Mouse (Mus musculus) urinary bladder, adult 18-20 months (tissue): ENCODE data around the gene Tmem41a.
"Not testable (repeated sequence)": the region's sequence is repeated elsewhere in the genome, so short reads cannot be mapped to it uniquely, and the experiment has no call there.

Experiments
- DNase-seq, 2 experiments: peaks; one replicate each; pipeline ENCODE4 v3.0.0; 2022; ENCODE audit warnings: low spot score in 2 of 2, mixed read lengths in 2 of 2

The Tmem41a gene

DNA sequence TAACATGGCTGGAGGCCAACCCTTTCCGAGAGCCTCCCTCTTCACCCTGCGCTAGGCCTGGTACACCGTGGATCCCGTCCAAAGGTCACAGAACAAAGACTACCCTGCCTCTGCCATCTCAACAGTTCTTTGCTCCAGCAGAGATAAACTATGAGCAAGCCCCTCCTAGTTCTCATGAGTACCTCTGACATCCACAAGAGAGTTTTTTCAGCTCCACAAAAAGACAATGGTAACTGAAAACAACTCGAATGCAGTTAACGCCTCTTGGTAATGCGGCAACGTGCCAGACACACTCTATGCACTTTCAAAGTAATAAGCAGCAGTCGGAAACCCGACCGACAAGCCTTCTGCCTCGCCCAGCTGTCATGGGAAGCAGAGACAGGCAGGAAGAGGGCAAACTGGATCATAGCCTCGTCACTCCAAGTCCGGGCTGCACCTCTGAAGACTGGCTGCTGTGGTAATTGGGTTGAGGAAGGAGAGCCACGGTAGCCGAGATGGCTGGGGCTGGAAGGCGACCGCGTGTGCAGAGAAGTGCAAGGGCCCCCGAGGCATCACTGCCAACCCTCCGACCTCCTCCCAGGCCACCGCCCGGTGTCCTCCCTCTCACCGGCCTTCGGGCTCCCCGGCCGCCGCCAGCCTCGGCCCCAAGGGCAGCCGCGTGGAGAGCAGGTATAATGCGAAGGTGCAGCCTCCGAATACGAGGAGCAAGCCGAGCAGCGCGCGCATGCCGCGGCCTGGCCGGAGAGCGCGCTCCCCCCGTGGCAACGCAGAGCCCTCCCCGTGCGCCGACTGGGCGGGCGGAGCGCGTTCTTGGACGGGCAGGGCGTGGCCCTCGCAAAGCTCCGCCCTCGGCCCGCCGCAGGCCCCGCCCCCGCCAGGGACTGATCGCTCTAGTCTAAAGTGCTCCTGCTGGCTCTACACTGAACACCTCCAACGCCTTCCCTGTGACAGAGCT lies at the start of gene Tmem41a:
Tmem41a (minus strand) TSS at position 792 of the 955 bp plus-strand sequence.
- DNase-seq, result peak; percentile 82 to 88

DNA sequence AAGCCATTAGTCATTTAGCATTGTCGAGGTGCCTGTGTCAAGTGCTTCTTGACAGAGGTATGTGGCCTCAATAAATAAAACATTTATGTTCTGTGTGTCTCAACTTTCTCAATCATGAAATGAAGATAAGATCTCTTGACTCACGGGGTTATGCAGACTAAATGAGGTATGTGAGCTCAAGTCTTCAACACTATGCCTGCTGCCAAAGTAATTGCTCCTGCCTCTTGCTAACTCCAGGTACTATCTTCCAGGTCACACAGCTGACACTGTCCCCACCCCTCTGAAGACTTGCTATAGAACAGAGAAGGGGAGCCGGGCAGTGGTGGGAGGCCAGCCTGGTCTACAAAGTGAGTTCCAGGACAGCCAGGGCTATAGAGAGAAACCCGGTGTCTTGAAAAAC lies 49.0 kb upstream of the Tmem41a start:
- DNase-seq, result no peak

DNA sequence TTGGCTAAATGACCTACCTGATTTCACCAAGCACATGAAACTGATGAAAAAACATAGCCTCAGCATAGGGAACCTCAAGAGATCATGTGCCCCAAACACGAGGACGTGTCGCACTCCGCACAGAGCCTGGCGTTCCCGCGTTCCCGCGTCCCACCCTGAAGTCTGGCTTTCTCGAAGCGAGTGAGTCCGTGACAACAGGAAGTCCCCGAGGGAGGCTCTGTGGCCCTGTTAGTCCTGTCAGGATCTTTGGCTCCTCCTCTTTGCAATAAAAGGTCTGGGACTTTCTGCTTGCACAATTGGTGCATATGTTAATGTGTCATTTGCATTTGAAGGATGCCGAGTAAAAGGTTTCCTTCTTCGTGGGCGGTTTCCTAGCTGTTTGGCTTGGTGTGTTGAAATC lies 48.0 kb upstream of the Tmem41a start, which contains the start of gene Liph:
Liph (minus strand) TSS at position 360 of the 400 bp plus-strand sequence.
- DNase-seq, result peak; percentile 35 to 58

DNA sequence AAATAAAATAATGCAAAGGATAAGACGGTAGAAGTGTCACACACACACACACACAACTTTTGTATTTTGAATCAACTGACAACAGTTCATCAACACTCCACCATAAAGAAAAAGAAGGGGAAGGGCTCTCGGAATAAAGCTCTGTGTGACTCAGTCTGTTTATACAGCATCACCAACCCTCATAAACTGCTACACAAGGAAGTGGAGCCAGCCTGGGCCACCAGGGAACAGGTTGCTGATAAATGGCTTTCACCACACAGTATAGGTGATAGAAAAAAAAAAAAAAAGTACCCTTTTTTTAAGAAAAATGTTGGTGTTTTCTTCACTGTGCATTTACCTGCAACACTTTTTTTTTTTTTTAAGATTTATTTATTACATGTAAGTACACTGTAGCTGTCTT lies 44.4 kb upstream of the Tmem41a start:
- no peak for DNase-seq

DNA sequence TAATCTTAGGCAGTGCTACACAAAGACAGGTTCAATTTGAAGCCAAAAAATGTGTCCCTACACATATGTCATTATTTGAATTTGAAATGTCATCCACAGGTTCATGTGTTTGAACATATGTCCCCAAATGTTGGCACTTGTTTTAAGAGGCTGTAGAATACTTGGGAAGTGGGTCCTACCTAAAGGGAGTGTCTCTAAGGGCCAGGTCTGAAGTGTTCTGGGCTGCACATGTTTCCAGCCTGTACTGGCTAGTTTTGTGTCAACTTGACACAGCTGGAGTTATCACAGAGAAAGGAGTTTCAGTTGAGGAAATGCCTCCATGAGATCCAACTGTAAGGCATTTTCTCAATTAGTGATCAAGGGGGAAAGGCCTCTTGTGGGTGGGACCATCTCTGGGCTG lies 43.5 kb upstream of the Tmem41a start:
- DNase-seq, result not testable (repeated sequence)

DNA sequence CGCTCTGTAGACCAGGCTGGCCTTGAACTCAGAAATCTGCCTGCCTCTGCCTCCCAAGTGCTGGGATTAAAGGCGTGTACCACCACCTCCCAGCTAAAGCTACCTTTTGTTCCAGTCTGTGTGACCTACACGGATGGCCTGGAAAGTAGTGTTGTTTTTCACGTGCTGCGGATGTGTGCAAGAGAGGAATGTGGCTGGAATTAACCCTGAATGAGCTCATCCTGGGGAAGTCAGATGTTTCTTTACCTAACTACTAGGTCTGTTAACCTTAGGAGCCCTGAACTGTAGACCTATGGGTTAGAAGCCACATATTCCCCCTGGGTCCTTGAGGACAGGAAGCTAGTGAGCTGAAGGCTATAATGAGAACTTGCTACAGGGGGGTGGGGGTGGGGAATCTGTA lies 40.6 kb upstream of the Tmem41a start:
- DNase-seq, result no peak

DNA sequence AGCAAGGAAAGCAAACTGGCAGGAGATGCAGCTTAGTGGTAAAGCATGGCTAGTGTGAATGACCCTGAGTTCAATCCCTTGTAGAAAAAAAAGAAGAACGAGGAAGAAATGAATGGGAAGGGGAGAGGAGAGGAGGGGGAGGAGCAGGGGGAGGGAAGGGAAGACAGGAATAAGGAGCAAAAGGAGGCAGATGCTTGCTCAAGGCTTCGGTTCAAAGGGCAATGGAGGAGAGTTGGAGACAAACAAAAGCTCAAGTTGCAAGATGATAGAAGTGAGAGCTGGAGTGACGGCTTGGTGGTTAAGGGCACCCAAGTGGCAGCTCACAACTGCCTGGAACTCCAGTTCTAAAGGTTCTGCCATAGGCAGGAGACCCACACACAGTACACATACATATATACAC lies 38.8 kb upstream of the Tmem41a start:
- DNase-seq, result no peak

DNA sequence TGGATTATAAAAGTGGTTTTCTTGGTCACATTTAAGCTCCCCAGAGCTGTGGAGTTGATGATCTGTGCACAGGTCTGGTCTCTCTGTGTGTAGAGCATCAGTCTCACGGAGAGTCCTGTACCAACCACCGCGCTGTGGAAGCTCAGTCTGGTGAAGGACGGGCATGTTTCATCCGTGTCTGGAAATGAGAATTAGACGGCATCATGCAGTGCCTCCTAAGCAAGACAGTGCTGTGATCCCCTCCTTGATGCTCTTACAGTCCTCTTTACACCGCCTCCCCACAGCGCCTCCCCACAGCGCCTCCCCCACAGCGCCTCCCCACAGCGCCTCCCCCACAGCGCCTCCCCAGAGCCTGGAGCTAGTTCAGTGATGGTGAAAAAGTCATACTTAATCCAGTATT lies 36.7 kb upstream of the Tmem41a start:
- no peak for DNase-seq

DNA sequence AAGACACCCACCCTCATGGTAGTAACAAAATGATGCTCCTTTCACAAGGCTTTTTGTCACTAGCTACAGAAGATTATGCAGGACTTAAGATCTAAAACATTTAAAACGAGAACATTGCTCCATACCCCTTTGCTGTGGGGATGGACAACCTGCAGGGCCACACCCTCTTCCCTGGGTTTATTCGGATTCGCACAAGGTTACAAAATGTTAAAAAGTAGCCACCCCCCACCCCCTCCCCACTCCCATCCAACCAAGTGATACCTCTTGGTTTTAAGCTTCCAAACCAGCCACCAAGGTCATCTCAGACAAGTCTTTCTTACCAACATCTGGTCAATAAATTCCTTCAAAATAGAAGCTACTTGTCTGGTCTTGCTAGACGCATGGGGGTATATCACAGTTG lies 36.2 kb upstream of the Tmem41a start:
- no peak for DNase-seq

DNA sequence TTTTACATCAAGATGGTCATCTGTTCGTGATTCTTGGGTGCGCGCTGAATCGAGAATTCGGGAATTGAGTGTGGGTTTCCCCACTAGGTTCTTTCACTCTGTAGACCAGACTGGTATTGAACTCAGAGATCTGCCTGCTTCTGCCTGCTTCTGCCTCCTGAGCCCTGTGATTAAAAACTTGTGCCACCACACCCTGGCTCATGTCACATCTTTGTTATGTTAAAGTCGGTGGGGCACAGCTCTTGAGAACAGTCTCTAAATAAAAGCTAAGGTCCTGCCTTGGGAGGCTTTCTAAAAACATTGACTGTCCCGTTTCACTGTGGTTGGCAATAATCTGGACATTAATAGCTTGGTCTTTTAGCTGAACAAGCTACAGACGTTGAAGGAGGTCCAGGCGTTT lies 35.8 kb upstream of the Tmem41a start:
- DNase-seq, result no peak

DNA sequence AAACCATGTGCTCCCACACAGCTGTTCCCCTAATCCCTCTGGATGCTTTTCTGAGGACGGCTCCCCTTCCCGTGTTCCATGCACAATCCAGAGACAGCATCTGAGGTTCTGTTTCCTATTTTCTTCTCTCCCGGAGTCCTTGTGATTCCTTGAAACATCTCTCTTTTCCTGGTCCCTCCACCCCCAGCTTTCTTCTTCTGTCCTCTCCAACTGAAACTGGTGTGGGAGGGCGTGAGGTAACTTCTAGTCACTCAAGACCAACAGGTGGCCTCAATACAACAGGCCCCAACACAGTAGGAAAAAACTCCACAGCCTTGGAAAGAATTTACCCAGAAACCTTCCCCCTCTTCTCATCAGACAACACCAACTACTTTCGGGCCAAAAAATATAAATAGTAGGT lies 30.0 kb upstream of the Tmem41a start:
- no peak for DNase-seq

DNA sequence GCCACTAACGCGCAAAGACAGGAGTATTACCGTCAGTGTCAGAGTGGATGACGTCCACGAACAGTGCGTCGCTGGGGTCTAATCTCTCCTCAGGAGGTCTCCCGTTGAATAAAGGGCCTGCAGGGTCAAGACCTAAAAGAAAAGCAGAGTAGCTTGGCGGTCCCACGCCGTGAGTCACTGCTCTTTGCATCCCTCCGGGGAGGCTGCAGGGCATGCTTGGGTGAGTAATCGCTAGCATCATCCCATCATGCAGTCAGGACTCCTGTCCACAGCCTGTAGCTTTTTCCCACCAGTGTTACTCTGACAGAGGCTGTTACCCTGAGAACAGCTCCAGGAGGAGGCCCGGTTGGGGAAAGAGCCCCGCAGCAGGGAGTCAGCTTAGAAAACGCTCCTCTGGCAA lies 28.9 kb upstream of the Tmem41a start:
- DNase-seq, result no peak

DNA sequence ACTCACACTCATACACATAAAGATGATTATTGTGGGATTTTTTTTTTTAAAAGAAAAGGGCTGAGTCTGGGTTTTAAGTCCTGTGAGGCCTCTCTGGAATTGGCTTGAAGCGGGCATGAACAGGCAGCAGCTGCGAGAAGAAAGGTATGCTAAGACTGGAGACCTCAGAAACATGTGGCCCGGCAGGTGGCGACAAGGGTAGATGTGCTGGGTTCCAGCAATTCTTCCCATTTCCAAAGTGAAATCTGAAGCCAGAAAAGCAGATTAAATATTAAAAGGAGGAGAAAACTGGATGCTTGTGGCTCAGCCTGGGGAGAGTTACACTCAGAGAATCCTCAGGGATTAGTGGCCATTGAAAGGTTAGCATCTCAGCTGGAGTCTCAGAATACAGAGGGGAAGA lies 24.1 kb upstream of the Tmem41a start:
- no peak for DNase-seq

DNA sequence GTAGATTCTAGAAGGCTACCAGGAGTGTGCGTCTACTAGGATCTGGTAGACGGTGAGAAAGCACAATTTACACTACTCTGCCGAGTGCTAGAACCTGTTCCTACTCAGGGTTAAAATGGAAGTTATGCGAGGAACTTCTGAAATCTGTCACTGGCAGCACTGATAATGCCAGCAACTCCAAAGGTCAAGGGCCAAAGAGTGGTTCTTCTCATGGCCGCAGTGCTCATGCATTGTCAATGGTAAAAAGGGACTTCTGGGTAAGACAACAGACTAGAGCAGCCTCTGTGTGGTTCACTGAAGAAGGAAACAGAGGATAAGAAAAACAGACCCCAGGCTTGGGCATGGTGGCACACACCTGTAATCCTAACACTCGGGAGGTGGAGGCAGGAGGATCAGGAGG lies 23.2 kb upstream of the Tmem41a start:
- no peak for DNase-seq

DNA sequence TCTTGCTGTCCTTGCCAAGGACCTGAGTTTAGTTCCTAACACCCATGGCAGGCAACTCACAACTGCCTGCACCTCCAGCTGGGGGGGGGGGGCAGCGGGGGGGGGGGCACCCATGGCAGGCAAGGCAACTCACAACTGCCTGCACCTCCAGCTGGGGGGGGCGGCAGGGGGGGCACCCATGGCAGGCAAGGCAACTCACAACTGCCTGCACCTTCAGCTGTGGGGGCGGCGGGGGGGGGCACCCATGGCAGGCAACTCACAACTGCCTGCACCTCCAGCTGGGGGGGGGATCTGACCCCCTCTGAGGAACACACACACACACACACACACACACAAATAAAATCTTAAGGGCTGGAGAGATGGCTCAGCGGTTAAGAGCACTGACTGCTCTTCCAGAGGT lies 22.5 kb upstream of the Tmem41a start:
- DNase-seq, result no peak

DNA sequence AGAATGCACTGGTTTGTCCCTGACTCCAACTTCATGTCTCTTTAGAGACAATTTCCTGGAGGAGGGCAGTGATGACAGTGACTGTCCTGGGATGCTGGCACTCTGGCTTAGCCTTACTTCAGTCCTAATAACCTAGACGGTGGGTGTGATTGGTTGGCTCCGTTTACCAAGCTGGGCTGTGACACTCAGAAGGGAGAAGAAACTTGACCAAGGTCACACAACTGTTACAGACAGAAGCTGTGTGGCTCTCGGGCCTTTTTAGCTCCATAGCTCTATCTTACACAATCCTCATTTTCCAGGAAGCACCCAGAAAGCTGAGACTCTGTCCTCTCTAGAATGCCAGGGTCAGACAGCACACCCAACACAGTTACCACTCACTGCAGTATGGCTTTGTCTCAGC lies 18.2 kb upstream of the Tmem41a start:
- no peak for DNase-seq

DNA sequence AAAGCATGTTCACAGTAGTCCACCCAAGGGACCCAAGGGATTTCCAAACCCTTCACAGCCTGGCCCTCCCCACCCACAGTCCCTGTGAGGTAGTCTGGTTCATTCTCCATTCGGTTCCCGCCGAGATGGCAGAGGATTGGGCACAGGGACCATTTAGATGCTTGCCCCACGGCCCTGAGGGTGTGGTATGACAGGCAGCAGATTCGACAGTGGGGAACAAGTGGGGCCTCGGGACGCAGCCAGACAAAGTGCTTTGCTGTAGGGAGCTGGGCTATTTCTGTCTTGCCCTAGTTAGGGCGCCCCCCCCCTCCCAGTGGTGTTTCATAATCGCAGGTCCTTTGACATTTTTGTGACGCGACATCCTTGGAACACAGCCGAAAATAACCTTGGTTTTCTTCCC lies 8.2 kb upstream of the Tmem41a start:
- no peak for DNase-seq

DNA sequence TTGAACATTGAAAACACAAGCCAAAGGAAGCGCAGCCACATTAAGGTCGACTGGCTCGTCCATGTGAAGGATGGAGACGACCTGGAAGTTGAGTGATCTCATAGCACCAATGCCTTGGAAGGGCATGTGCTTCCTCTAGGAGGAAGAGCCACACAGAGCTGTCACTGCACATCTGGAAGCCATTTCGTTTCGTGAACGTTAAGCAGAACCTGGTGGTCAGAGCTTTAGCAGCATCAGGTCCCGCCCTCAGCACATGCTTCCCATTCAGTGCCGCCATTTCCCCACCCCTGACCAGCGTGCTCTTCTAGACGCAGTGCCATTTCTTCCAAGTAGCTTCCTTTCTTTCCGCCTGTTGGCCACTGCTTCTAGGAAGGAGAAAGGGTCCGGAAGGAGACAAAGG lies 18.9 kb downstream of the Tmem41a start:
- DNase-seq, result no peak

DNA sequence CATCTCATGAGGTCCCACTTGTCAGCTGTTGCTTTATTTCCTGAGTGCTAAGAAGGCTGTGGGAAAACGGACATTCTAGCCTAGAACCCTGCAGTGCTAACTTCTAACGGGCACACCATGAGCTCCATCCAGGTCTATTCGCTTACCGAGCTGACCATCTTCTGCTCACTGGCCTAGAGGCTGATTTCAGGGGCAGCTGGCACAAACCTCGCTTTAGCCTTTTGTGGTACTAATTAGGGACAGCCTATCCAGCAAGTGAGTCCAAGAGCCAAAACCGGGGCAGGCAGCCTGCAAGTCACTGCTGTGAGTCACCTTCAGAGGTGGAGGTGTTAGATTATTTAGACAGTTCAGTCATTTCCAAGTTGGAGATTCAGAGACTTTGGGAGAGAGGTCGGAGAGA lies 30.7 kb downstream of the Tmem41a start:
- no peak for DNase-seq

DNA sequence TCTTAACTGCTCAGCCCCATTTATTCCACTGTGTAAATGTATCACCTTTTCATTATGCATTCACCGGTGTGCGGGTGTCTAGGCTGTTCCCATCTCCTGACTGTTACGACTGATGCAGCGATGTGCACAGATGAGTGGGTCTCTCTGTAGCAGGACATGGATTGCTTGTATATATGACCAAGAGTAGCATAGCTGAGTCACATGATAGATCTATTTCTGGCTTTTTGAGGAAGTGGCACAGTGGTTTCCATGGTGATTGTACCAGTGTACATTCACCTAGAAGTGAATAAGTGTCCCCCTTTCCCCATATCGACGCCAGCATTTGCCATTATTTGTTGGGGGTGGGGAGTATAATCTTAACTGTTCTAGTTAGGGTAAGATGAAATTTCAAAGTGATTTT lies 34.0 kb downstream of the Tmem41a start:
- DNase-seq, result no peak

DNA sequence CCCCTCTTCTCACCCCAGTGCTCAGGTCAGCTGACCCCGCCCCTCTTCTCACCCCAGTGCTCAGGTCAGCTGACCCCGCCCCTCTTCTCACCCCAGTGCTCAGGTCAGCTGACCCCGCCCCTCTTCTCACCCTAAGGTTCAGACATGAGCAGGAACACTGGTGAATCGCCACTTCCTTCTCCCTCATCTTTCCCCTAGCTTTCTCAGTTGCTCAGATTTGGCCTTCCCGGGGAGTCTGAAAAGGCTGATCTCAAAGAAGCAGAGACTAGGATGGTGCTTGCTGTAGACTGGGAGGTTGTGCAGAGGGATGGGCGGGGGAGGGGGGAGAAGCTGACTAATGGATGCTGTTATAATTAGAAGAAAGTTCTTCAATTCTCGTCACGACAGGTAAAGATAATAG lies 38.4 kb downstream of the Tmem41a start:
- DNase-seq, result not testable (repeated sequence)

DNA sequence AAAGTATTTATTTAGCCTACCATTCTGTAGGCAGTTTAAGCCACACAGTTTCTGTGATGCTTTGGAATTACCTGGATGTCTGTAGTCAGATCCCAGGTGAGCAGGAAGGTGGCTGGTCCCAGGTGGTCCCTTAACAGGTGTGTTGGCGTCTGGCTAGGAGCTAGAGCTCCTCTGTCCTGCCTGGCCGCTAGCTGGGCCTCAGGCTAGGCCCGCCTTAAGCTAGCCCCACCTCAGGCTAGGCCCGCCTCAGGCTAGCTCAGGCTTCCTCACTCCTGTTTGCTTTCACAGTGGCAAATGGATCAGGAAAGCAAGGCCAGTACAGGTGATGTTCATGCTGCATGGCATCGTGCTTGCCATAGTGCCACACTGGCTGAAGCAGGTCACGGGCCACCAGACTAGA lies 40.5 kb downstream of the Tmem41a start:
- DNase-seq, result no peak

DNA sequence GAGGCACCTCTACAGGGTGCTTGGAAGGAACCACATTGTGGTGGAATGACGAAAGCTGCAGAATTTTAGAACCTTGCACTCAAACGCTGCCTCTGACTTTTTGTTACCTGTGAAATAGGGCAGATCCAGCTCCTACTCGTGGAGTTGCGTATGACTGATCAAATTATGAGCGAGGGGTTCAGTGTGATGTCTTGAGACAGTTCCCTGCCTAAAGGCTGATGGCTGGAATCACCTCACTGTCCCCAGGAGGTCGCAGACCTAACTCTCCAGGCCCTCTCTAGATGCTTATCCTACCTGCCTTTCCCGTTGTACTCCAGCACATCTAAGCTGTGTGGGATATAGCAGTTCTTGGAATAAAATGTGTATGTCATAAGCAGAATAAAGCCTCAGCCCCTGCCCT lies 41.4 kb downstream of the Tmem41a start:
- no peak for DNase-seq

DNA sequence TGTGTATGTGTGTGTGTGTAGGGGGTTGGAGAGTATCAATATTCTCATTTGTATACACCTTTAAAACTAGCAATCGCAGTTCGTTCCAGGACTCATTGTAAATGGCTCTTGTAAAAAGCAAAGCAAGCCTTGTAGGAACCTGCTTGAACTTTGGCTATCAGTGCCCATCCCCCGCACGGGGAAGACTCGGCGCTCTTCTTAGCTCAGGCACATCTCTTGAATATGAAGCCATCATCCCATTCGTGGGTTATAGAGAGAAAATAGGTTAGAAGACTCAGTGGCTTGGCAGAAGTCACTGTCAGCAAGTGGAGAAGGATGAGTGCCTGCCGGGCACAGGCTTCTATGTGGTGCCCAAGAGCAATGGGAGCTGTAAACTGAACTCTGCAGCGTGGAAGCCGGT lies 42.7 kb downstream of the Tmem41a start:
- DNase-seq, result no peak
